Mouse (Mus musculus): Measurements from ENCODE around the gene Gsap.

Gsap gene

DNA sequence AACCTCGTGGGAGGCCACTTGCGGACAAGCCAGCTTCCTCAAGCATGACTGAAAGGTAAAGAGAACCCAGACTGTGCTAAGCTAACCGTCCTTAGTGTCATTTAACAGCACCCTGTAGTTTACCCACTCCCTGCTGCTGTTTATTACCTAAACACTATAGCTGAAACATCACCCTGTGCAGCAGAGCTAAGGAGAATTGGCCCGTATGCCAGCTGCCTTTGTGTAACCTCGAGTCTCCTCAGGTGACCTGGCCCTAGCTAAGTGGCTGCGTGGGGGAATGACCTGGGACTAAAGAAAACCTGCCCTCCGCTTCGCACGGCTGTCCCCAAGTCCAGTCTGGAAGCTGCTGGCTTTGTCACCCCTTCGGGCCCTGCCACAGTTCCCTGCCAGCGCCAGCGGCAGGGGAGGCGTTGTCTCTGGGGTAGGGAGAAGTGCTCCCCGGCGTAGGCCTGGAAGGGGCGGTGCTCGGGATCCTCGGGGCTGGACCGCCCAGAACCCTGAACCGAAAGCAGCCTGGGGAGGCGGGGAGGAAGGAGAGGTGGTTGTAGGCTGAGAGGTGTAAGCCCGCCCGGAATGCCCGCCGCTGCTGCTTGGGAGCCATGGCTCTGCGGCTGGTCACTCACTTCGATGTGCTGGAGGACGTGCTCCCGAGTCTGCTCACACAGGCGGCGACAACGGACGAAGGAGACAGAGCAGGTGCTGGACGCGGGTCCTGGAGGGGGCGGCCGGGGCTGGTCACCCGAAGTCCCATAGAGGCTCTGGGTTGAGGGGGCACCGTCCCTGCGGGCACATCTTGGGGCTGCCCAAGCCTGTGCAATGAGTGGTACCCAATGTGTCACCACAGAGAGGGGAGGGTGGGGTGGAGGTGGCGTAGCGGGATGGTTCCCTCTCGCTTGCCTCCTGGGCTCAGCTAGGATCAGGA lies at the start of gene Gsap:
TSS of gene Gsap (plus strand) at position 492 of the 922 bp plus-strand sequence.
- DNase-seq (ENCODE audit: low read depth, low spot score) = peak; percentile 86

DNA sequence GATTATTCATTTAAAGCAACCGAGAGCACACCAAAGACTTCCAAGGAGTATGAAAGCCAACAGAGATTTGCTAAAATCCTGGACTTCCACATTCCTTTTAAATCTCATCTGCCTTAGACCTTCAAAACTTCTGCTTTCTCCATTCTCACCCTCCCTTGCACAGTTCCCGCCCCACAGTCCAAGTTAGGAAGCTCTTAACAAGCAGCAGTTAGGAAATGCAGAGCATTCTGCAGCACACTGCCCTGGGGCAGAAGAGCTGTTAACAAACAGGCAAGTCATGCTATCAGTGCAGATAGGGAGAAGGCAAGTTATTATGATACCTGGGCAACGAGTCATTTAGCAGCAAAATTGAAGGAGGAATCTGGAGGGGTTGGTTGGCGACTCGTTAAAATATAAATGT lies 49.5 kb upstream of the Gsap start:
- no peak for DNase-seq (ENCODE audit: low read depth, low spot score)

DNA sequence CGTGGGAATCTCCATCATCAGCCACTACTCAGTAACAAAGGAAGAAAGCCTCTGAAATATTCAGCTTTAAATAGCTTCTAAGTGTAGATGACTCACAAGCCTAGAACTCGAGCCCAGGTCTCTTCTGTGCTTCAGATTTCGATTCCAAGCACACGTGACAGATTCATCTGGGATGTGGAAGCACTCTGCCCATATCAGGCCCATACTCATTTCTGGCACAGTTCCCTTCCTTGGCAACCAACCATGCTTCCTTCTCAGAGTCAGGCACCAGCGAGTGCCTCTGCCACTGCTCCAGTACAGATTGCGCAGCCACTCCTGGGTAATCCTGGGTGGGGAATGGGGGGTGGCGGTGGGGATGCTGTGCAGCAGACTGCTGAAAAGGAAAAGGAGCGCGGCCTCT lies 46.5 kb upstream of the Gsap start:
- DNase-seq (ENCODE audit: low read depth, low spot score) = no peak

DNA sequence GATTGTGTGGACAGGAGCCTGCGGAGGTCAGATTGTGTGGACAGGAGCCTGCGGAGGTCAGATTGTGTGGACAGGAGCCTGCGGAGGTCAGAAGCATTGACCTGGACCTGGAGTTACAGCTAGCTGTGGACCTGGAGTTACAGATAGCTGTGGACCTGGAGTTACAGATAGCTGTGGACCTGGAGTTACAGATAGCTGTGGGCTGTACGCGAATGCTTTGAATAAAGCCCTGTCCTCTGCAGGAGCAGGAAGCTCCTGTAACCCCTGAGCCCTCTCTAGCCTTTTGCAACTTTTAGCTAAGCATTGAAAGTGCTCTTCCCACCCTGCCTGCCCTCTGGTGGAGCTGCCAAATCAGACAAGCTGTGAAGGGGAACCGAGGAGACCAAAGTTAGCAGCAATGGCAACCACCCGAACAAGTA lies 44.9 kb upstream of the Gsap start:
- peak; percentile 21 for DNase-seq (ENCODE audit: low read depth, low spot score)

DNA sequence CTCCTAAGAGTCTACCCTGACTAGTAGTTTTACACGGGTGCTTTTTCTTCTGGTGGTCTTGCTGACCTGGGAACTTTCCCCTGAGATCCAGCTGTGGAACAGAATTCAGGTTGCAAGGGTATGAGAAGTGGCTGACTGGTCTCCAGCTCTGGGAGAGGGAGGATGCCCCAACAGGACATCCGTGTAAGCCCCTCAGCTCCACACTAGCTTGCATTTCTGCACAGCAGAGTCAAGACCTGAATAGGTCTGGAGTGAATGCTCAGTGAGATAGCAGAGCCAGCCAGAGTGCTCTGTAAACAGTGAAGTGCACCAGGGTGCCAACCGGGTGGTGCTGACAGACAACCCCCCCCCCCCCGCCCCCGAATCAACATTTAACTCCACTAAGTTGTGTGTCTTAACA lies 44.4 kb upstream of the Gsap start:
- no peak for DNase-seq (ENCODE audit: low read depth, low spot score)

DNA sequence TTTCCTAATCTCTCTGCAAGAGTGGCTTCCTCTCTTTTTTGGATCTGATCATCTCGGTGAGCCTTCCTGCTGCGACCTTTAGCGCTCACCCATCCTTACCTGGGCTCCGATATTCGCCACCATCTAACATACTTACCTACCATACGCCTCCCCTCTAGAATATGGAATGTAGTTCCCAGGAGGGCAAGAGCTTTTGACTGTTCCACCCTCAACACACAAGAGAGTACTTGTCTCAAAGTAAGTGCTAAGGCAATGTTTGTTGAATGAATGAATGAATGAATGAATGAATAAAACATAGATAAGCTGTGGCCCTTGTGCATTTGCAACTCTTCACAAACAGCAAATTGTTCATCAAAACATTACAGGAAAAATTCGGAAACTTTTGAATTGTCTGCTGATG lies 43.0 kb upstream of the Gsap start:
- no peak for DNase-seq (ENCODE audit: low read depth, low spot score)

DNA sequence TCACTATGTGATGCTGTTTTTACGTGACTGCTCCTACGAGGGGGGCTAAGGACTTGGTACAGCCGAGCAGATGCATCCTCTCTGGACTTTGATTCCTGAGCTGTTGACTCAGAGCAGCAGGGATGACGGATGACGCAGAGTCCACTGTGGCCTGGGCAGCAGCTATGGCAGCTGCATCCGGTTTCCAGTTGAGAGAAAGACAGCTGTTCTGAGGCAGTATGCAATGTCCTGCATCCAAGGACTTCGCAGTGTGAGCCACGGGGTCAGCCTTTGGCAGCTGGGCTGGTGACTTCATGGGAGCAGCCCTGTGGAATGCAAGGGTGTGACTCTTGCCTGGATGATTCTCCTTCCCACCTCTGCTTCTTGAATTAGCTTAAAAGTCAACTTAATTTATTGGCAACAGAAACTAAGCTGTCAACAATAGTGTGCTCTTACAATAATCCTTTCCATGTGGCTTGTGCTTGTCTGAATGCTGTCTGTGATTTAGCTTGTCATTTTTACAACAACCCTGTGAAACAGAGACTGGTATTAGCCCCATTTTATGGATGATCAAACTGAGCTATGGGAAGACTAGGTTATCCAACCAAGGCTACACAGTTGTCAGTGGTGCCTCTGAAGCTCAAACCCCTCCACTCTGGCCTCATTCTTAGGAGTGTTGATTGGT lies 41.4 kb upstream of the Gsap start:
- DNase-seq (ENCODE audit: low read depth, low spot score) = no peak

DNA sequence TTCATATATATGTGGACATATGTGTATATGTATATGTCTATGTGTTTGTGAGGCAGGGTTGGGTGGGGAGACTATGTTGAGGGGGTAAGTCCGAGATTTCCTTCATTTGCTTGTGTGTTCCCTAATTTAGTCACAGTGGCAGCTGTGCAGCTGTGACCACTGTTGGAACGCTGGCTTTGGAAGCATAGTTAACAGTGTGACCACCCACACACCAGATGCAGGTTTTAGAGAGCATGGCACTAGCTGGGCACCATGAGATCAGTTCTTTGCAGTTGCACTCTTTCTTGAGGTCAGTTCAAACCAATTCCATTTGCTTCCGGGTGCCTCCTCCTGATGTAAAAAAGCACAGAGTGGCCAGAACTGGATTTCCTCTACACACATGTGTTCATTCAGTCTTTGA lies 37.7 kb upstream of the Gsap start:
- DNase-seq (ENCODE audit: low read depth, low spot score) = no peak

DNA sequence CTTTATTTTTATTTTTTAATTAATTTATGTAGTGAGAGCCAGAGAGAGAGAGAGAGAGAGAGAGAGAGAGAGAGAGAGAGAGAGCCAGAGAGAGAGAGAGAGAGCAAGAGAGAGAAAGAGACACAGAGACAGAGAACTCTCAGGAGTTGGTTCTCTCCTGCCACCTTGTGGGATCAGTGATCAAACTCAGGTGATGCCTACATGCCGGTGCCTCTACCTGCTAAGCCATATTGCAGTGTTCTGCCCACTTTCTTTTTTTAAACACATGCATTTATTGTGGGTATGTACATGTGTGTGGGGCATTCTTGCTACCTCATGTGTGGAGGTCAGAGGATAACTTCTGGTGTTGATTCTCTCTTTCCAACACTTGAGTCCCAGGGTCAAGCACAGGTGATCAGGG lies 32.4 kb upstream of the Gsap start:
- DNase-seq (ENCODE audit: low read depth, low spot score) = peak; percentile 44

DNA sequence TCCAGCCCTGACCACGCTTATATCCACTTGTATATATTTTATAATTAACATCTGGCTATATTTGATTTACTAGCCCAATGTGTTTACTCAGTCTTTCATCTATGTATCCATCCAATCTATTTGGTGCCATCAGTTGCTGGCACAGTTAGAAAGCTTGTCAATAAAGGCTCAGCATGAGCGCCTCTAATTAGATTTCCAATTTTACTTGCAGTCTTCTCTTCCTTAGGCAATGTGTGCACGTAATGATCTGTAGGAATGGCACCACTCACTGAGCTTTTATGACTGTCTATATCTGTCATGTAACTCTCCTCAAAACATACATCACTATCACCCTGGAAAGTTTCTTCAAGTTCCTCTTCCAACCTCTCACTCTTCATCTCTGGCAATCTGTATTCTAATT lies 29.3 kb upstream of the Gsap start:
- no peak for DNase-seq (ENCODE audit: low read depth, low spot score)

DNA sequence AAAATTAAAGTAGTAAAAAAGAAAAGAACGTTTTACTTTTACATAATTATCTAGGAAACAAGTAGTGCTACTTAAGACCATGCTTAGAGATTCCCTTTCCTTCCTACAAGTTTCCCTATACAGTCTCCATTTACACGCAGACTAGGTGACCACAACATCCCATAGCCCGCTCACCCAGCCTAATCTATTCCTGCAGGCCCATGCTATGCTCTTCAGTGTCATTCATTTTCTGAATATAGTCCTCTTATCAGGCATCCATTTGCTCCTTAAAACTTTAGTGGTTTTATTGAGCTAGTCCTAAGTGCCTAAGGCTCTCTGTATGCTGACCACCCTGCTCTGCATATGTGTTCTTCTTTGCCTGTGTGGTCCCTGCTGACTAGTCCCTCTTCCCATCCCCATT lies 26.5 kb upstream of the Gsap start:
- no peak for DNase-seq (ENCODE audit: low read depth, low spot score)

DNA sequence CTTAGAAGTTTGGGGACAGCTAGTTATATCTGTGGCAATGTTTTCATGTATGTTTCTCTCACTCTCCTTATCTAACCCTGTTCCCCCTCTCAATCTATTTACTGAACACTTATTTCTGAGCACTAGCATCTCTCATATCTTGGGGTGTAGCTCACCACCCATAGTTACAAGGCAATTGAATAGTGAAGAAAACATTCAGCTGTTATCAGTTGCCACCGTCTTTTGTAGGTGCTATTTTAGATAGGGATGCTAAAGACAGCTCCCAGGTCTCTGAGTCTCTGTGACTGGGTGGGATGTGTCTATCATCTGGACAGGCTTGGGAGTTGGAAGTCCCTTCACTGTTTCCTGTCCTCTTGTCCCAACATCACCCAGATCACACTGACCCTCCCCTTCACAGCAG lies 25.3 kb upstream of the Gsap start:
- no peak for DNase-seq (ENCODE audit: low read depth, low spot score)

DNA sequence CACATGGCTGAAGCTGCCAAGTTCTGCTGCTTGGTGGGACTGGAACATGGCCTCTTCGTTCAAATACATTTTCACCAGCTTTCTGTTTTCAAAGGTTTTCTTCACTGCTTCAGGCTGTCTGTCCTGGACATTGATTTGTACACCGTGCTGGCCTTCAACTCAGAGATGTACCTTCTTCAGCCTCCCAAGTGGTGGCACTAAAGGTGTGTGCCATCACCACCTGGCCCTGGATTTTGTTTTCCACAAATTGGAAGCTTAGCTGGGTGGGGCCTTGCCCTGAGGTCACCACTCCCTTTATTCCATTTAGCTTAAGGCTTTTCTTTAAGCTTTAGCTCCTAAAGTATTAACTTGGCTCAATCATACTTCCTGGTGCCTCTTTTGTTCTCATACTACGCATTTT lies 22.6 kb upstream of the Gsap start:
- no peak for DNase-seq (ENCODE audit: low read depth, low spot score)

DNA sequence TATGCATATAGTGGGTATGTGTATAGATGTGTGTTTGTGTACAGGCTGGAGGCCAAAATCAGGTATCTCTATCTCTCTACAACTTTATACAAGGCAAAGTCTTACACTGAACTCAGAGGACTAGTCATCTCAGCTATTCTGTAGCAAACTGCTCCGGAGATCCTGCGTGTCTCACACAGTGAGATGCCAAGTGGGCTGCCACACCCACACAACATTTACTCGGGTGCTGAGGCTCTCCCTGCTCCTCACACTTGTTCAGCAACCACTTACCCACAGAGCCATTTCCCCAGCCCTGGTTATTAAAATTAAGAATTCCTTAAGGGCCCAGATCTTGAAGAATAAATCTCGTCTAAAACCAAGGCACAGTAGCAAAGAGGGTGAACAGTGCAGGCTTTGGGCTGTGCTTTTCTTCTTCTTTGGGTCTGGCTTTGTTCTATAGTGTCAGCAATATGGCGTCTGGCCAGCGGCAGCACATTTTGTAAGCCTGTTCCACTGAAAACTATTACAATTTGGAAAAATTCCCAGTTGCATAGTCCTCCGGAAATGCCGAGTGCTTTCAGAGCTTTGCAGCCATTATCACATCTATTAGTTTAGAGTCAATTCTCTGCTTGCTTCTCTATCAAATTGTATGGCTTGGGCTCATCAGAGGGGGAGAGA lies 17.2 kb upstream of the Gsap start:
- no peak for DNase-seq (ENCODE audit: low read depth, low spot score)

DNA sequence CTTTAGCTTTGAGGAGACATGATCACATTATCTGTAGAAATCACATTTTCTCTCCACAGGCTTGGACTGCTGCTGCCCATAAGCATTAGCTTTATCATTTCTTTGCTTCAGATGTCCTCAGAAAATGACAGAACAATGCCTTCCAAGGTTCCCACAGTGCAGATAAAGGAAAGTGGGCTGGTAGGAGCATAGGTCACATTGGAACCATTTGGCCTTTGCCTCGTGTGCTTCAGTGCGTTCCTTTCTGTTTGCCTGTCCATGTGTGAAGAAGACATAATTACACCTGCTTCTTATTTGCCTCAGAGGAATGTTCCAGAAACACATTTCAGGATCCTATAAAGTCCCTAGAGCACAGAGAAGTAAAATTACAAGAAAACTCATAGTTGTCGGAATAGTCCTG lies 16.7 kb upstream of the Gsap start:
- DNase-seq (ENCODE audit: low read depth, low spot score) = no peak

DNA sequence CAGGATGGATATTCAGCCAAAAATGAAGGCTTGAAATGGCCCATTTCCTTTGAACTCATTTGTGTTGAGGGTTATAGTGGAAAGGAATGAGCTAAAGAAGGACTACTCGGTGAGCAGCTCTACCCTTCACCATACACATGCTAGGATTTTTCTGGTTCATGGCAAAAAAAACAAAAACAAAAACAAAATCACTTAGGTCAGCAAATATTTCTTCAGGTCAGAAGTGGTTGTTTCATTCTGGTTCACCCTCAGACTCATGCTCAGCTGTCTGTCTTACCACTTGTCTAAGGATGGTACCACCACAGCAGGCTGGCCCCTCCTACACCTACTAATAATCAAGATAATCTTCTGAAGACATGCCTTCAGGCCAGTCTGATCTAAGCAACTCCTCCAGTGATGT lies 16.2 kb upstream of the Gsap start:
- DNase-seq (ENCODE audit: low read depth, low spot score) = no peak

DNA sequence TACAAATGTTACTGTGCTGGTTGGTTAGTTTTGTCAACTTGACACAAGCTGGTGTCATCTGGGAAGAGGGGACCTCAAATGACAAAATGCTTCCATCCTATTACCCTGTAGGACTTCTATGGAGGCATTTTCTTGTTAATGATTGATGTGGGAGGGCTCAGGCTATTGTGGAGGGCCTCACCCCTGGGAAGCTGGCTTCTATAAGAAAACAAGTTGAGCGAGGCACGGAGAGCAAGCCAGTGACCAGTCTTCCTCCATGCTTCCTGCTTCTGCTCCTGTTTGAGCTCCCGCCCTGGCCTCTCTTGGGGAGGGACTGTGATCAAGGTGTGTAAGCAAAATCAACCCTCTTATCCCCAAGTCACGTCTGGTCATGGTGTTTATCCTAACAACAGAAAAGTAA lies 15.6 kb upstream of the Gsap start:
- DNase-seq (ENCODE audit: low read depth, low spot score) = no peak

DNA sequence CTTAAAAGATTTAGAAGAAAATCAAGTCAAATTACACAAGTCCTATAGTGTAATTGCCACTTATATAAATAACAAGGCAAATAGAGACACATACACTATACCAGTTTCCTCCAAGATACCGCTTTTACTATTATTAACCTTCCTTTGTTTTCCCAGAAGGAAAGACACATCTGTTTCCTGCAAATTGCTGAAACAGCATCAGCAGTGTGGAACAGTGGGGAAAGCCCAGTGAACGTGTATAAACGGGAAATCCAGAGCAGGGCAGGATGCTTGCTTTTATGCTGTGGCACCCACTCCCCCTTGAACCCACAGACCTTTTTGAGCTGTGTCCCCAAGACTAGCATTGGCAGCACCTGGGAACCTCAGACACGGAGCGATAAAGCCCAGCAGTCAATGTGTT lies 15.2 kb upstream of the Gsap start:
- DNase-seq (ENCODE audit: low read depth, low spot score) = no peak

DNA sequence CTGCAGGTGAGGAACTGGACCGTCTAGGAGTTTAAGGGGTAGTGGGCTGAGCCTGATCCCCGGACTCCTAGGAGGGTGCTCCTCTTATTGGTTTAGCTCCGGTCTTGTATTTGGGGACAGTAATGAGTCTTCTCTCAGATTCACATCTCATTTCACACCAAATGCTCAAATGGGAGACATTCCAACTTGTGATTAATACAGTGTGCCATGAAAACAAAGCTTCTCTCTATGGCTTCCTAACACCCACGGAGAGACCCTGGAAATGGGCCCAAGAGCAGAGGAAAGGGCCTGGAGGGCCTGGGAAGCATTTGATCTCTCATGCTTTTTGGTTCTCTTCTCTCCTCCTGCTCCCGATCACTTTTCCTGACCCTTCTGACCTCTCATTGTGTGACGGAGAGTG lies 14.7 kb upstream of the Gsap start:
- DNase-seq (ENCODE audit: low read depth, low spot score) = no peak

DNA sequence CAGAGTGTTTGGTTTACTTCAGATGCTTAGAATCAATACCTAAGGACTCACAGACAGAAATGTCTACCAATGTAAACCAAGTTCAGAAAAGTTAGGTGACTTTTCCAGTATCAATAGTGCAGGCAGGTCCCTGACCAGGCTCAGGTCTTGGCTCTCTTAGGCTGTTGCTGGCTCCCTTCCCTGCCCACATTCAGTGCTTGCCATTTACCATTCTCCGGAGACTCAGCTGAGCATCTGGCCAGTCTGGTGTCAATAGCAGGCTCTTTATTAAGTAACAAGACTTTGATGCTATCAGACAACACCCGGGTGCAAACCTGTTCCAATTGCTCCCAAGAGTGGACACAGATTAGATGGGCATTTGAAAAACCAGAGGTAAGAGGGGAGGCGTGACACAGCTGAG lies 13.7 kb upstream of the Gsap start:
- no peak for DNase-seq (ENCODE audit: low read depth, low spot score)

DNA sequence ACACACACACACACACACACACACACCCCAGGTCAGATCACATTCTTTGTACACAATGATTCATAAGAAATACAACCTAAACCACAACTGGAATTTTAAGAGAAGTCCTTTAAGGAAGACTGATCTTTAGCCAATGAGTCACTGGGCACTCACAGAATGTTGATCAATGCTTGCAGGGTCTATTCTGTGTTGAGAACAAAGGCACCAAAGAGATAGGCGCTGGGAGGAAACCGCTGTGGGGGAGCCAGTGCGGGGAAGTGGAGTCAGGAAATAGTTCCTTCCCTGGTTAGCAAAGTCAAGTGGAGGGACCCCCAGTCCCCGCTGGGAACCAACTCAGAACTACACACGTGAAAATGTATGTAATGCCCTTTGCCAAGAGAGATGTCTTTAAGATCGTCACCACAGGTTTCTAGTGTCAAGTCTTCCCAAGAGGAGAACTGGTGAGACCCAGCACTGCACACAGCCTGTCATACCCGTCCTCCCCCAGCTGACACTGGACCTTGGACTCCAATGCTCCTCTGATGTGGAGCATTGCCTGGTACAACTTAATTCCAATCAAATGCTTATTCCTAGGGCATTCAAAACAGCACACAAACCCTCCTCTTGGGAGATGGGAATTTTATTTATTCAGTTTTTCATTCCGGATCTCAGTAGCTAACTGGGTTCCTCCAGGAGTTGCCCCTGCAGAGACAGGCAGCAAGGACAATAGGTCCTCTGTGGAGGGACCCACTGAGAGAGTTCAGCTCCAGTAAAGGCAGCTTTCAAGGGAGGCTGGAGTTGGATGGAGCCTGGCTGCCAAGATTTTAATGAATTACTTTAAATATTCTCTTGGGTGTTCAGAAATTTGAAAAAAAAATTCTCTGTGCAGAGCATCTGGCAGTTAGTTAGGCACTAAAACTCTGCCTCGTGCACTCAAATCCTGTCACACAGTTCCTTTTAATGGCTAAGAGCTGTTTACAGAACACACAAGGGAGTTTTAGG lies 10.6 kb upstream of the Gsap start:
- no peak for DNase-seq (ENCODE audit: low read depth, low spot score)

DNA sequence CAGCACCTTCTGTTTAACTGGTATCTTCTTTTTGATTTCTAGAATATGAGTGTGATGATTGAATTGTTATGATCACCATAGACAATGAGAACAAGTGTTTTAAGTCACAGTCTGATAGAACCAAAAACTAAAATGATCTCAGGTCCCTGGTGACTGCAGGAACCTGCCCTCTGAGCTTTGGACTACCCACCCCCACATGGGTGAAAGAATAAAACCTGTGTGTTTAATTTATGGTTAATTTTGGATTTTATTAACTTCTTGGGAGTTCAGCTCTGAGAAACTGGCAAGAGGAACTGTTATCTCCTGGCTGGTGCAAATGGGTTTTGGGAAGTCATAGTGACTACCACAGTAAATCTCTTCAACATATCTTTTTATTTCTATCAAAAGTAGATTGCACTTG lies 6.6 kb upstream of the Gsap start:
- no peak for DNase-seq (ENCODE audit: low read depth, low spot score)
